In the genomic region with DNA sequence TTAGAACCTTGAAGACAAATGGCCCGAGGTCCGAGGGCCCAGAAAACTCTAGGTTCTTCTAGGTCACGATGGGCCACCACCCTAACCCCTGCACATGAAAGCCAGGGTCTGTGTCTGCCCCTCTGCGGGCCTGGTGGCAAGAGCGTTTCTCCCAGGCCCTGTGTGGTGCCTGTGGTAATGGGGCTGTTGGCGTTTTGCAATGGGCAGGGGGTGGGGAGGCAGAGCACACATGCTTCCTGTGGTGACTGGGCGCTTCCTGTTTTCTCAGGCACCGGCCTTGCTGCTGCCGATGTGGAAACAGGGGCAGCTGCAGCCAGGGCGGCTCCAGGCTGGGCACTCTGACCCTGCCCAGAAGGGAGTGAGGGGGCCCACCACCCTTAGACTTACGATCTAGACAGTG, we compare ENCODE assay signal across 9 mouse cellular contexts. TPM values are rescaled to one million over a fixed set of nuclear protein-coding genes. Genes with fewer than 3 reads are reported as not detected.
DNase-seq lines count a peak whose midpoint lies in the region; TF ChIP-seq lines count a peak whose summit lies in the region.
"Had no signal": no experiment of that assay in that cellular context is flagged by ENCODE, and none has a peak within 500 bp of the region (broad histone marks: within the 10 kb centered on the region; RNA-seq: fewer than 3 reads in every experiment).

No protein-coding gene starts in this region.

- H3K27ac ChIP-seq in gastrocnemius, adult 2 months, result peak overlapping the region; percentile 95

- H3K4me3 ChIP-seq in gastrocnemius, adult 2 months, result peak overlapping the region; percentile 28
- H3K4me3 ChIP-seq: erythroblast, embryonic 14.5 days had no signal

- intact Hi-C loops in gastrocnemius, adult 2 months (cut with DNase I), result no loop called here
- intact Hi-C loops in heart, postnatal 10 days (cut with DNase I), result no loop called here

- TF ChIP-seq CTCF in gastrocnemius, adult 2 months (IDR thresholded peaks at IDR 0.05), result no peak

- peak; percentile 65 for DNase-seq in gastrocnemius, adult 2 months
- DNase-seq in gastrocnemius, postnatal 10 days, result no peak
- DNase-seq in adrenal gland, adult 2 months, result peak; percentile 68
- DNase-seq in heart, postnatal 10 days, result peak; percentile 53 to 58
- DNase-seq in lung, postnatal 14 days, result peak; percentile 64
- DNase-seq in thymus, postnatal 0 days (ENCODE audit: low spot score), result peak; percentile 70
- DNase-seq in testis, postnatal 10 days (ENCODE audit: low spot score), result no peak
- no peak for DNase-seq in urinary bladder, postnatal 25 days (ENCODE audit: low spot score)

RNA-seq across cellular contexts. Expression of a gene that starts 0.7 kb away (rescaled TPM):
- 1 to 10 TPM in 1 of 2 experiments, under 1 TPM in 1; 0.87 to 1.2 TPM for total RNA-seq in gastrocnemius, adult 2 months (2021)
- total RNA-seq in gastrocnemius, postnatal 10 days (2021), result 1 to 10 TPM; 3.2 to 6.4 TPM
- total RNA-seq in adrenal gland, adult 2 months (2021), result 1 to 10 TPM; 5.0 to 7.1 TPM
- polyA plus RNA-seq in adrenal gland, adult 2 months (2012; rRNA removed), result 17.6 and 21.9 TPM in 2 replicates
- 1 to 10 TPM; 2.3 to 3.0 TPM for total RNA-seq in heart, postnatal 10 days (2021)
- polyA plus RNA-seq in thymus, postnatal 0 days (2015; fragmentation: Nextera tagmentation; extraction: Ambion mirVana), result 13.8 and 14.0 TPM in 2 replicates

RNA-seq across cellular contexts. Expression of a gene that starts 12.6 kb away (rescaled TPM):
- 10 to 100 TPM; 18.7 to 22.0 TPM for total RNA-seq in gastrocnemius, adult 2 months (2021)
- total RNA-seq in gastrocnemius, postnatal 10 days (2021), result 10 to 100 TPM; 27.8 to 40.8 TPM
- 10 to 100 TPM; 27.7 to 36.7 TPM for total RNA-seq in adrenal gland, adult 2 months (2021)
- polyA plus RNA-seq in adrenal gland, adult 2 months (2012; rRNA removed), result 60.4 and 66.7 TPM in 2 replicates
- 10 to 100 TPM; 27.7 to 31.9 TPM for total RNA-seq in heart, postnatal 10 days (2021)
- 15.1 and 16.4 TPM in 2 replicates for polyA plus RNA-seq in thymus, postnatal 0 days (2015; fragmentation: Nextera tagmentation; extraction: Ambion mirVana)

RNA-seq across cellular contexts. Expression of a gene that starts 29.0 kb away (rescaled TPM):
- 100 to 1,000 TPM; 226 to 256 TPM for total RNA-seq in gastrocnemius, adult 2 months (2021)
- total RNA-seq in gastrocnemius, postnatal 10 days (2021), result 100 to 1,000 TPM; 336 to 337 TPM
- total RNA-seq in adrenal gland, adult 2 months (2021), result 100 to 1,000 TPM; 235 to 255 TPM
- polyA plus RNA-seq in adrenal gland, adult 2 months (2012; rRNA removed), result 28.1 and 31.9 TPM in 2 replicates
- total RNA-seq in heart, postnatal 10 days (2021), result 100 to 1,000 TPM; 221 to 245 TPM
- polyA plus RNA-seq in thymus, postnatal 0 days (2015; fragmentation: Nextera tagmentation; extraction: Ambion mirVana), result 302 and 307 TPM in 2 replicates

RNA-seq across cellular contexts. Expression of a gene that starts 35.1 kb away (rescaled TPM):
- under 1 TPM in 1 of 2 experiments, not detected in 1; 0.06 TPM for total RNA-seq in gastrocnemius, adult 2 months (2021)
- total RNA-seq in gastrocnemius, postnatal 10 days (2021), result under 1 TPM; 0.12 to 0.20 TPM
- under 1 TPM; 0.07 to 0.09 TPM for total RNA-seq in adrenal gland, adult 2 months (2021)
- polyA plus RNA-seq in adrenal gland, adult 2 months (2012; rRNA removed), result not detected in 2 replicates
- total RNA-seq in heart, postnatal 10 days (2021), result 1,000 to 10,000 TPM; 1,924 to 2,166 TPM
- 0.18 and 0.36 TPM in 2 replicates for polyA plus RNA-seq in thymus, postnatal 0 days (2015; fragmentation: Nextera tagmentation; extraction: Ambion mirVana)
- polyA plus RNA-seq: erythroblast, embryonic 14.5 days had no signal

RNA-seq across cellular contexts. Expression of a gene that starts 47.4 kb away (rescaled TPM):
- total RNA-seq in gastrocnemius, adult 2 months (2021), result 10 to 100 TPM; 28.3 to 30.2 TPM
- total RNA-seq in gastrocnemius, postnatal 10 days (2021), result 10 to 100 TPM; 32.5 to 32.8 TPM
- total RNA-seq in adrenal gland, adult 2 months (2021), result 1 to 10 TPM in 1 of 2 experiments, under 1 TPM in 1; 0.72 to 3.1 TPM
- polyA plus RNA-seq in adrenal gland, adult 2 months (2012; rRNA removed), result 3.8 and 5.0 TPM in 2 replicates
- 10 to 100 TPM; 15.4 to 19.8 TPM for total RNA-seq in heart, postnatal 10 days (2021)
- polyA plus RNA-seq in thymus, postnatal 0 days (2015; fragmentation: Nextera tagmentation; extraction: Ambion mirVana), result 8.3 TPM in 2 replicates
- polyA plus RNA-seq: erythroblast, embryonic 14.5 days had no signal

Comparison
In these comparisons a context has a peak if more than half of its experiments do, and no peak if none do; other contexts are left out.
1. DNase-seq: peak in gastrocnemius, adult 2 months (single experiment), adrenal gland, adult 2 months (single experiment), heart, postnatal 10 days (2 of 2), lung, postnatal 14 days (single experiment) and thymus, postnatal 0 days (single experiment); none in gastrocnemius, postnatal 10 days (single experiment), testis, postnatal 10 days (single experiment) and urinary bladder, postnatal 25 days (single experiment).